Mouse (Mus musculus): ENCODE measurements at regions not wholly inside any gene's neighbourhood (a gene's known extent, or its start where the extent isn't known, plus 50 kb on each side); places are given as distances from the start of the nearest gene placed in this dataset.

DNA sequence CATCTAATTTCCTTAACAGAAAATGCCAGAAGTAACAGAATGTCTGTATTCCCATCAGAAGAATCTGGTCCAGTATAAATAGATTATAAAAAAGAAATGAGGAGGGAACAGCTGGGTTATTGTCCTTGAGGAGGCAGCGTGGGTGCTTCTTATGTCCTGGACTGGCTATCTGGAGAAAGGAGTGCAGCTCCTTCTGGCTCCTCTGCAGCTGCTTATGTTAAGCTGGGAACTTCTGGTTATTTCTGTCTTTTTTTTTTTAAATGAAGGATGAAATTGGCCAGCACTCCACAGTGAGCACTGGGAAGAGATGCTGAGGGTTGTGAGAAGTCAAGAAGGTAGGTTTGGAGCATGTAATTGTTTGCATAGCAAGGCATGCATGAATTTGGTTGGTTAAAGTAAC, 441.5 kb downstream of the Ebf1 start:
- DNase-seq (ENCODE audit: extremely low spot score, low read depth, low spot score): no peak

GRCm38 (mm10) chr11:45066592-45066991, 449.5 kb downstream of the Ebf1 start:
- DNase-seq (ENCODE audit: extremely low spot score, low read depth, low spot score): no peak

GRCm38 (mm10) chr11:45070280-45070679, 453.2 kb downstream of the Ebf1 start:
- no peak for DNase-seq (ENCODE audit: extremely low spot score, low read depth, low spot score)

DNA sequence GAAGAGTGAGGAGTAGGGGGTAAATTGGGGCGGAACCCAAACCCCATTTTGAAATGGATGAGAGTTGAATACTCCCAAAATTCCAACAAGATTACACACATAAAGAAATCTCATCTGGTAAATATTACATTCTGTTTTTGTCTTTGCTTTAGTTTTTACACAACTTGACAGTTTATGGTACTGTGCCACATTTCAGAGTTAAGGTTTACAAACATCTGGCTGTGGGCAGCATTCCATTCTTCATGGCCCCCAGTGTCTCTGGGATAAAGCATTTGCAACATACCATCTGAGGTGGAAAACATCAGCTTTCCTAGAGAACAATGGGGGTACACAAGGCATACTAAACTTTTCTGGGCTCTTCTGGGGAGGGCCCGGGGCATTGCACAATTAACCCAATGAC, 454.1 kb downstream of the Ebf1 start:
- DNase-seq (ENCODE audit: extremely low spot score, low read depth, low spot score): no peak

- no peak for DNase-seq (ENCODE audit: extremely low spot score, low read depth, low spot score)
These were observed 467.5 kb downstream of the Ebf1 start for GRCm38 (mm10) chr11:45084506-45085037.

DNA sequence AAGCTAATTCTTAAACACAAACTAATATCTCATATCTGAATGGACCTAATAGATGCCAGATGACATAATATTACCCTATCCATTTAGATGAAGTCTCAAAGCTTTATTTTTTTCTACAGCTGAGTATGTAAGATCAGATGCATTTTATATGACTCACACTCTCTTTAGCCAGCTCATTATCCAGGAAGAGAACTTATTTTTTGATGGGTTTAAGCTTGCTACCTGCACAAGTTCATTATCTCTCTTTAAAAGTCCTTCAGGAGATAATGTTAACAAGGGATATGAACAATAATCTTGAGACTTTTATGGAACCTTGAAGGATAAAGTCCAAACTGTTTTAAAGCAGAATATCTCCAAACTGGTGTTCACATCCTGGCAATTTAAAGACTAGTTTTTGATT, 468.0 kb downstream of the Ebf1 start:
- DNase-seq (ENCODE audit: extremely low spot score, low read depth, low spot score): no peak

DNA sequence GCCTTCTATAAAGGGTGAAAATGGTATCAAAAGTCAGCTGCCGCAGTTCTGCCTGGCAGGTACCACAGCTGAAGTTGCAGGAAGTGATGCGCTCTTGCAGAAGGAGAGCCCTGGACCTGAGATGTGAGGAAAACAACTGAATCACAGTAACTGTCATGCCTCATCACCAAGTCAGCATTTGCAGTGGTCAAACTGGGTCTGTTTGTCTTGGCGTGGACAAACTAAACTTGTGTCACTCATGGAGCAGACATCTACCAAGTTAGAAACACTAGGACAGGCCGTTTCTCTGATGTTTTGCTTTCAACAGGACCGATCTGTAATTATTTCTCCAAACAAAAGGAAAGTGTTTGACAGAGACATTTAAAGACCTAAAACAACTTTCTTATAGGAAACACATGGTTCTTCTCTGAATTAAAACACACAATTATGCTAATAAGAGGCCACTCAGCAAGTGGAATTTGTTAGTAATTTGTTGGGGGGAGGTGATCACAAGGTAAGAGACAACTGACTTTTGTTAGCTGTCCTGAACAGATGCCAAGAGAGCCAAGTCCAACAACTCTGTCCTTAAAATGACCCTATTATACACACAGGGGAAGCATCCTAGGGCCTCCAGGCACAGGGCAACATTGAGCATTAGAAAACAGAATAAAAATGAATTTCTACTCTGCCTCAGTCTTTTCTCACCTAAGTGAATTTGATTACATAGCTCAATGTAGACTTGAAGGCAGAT, 470.2 kb downstream of the Ebf1 start:
- no peak for DNase-seq (ENCODE audit: extremely low spot score, low read depth, low spot score)

DNA sequence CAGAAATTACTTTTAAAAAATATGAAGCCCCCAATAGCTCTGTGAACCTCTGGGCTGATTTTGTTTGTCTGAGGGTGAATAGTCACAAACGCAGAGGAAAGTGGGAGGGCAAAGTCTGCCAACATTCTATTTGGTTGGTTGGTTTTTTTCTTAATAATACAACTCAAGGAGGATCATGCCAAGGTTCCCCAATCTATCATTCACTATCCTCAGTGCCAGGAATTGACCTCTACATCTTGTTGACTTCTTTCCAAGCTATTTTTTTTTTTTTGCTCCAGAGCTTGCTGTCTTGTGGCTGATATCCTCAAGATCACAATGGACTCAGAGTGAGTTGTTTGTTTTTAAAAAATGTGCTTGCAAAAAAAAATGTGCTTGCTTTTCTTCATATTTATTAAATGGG, 471.2 kb downstream of the Ebf1 start:
- no peak for DNase-seq (ENCODE audit: extremely low spot score, low read depth, low spot score)

- DNase-seq (ENCODE audit: extremely low spot score, low read depth, low spot score): no peak
These were observed 472.4 kb downstream of the Ebf1 start for GRCm38 (mm10) chr11:45089561-45089960.

- DNase-seq (ENCODE audit: extremely low spot score, low read depth, low spot score): no peak
These were observed 486.6 kb downstream of the Ebf1 start for GRCm38 (mm10) chr11:45103498-45104336.

- DNase-seq (ENCODE audit: extremely low spot score, low read depth, low spot score): no peak
These were observed 499.6 kb downstream of the Ebf1 start for GRCm38 (mm10) chr11:45116702-45117101.

GRCm38 (mm10) chr11:45123276-45123675, 506.2 kb downstream of the Ebf1 start:
- DNase-seq (ENCODE audit: extremely low spot score, low read depth, low spot score): no peak

- DNase-seq (ENCODE audit: extremely low spot score, low read depth, low spot score): peak; percentile 47
These were observed 519.7 kb downstream of the Ebf1 start for GRCm38 (mm10) chr11:45136781-45137180.

DNA sequence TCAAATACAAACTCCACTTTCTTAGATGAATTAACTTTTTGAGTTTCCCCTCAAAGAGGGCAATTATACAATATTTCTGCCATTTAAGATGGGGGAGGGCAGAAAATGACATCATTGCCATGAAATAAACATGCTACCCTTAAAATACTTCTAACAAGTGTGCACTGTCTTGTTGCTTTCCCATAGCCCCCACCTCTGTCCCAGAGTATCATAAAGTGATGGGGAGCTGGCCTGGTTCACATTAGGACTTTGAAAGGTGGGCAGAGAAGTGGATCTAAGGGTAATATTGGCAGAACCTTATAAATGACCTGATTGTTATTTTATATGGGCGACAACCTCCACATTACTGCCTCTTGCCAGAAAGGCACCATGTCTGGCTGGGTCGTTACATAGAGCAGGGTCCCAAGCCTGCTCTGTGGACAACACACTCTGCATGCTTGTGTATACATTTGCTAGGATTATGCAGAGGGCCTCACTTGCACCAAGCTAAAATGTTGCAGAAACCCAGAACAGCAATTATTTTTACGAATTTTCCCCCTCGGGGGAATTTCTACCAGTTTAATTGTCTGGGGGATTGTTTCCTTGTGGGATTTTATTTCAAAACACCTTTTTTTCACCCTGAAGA, 521.3 kb downstream of the Ebf1 start:
- peak; percentile 16 for DNase-seq (ENCODE audit: extremely low spot score, low read depth, low spot score)

DNA sequence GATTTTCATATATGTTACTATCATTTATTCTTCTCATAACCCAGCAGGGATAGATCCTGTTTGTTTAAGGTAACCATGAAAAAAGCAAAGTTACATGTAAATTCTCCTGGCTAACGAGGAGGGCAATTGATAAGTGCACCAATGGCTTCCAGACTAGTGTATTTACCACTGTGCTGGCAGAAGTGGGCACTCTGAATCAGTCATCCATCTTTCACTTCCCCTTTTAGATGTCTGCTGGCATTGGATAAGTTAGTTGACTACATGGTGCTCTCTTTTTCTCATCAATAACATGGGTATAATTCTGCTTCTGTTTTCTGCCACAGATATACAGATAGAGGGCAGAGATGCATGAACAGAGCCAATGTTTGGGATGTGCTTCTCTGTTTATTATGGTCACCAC, 523.4 kb downstream of the Ebf1 start:
- DNase-seq (ENCODE audit: extremely low spot score, low read depth, low spot score): no peak

GRCm38 (mm10) chr11:45154070-45154469, 537.0 kb downstream of the Ebf1 start:
- DNase-seq (ENCODE audit: extremely low spot score, low read depth, low spot score): no peak

- DNase-seq (ENCODE audit: extremely low spot score, low read depth, low spot score): no peak
These were observed 537.4 kb downstream of the Ebf1 start for GRCm38 (mm10) chr11:45154497-45154896.

- no peak for DNase-seq (ENCODE audit: extremely low spot score, low read depth, low spot score)
These were observed 538.7 kb downstream of the Ebf1 start for GRCm38 (mm10) chr11:45155782-45156181.

DNA sequence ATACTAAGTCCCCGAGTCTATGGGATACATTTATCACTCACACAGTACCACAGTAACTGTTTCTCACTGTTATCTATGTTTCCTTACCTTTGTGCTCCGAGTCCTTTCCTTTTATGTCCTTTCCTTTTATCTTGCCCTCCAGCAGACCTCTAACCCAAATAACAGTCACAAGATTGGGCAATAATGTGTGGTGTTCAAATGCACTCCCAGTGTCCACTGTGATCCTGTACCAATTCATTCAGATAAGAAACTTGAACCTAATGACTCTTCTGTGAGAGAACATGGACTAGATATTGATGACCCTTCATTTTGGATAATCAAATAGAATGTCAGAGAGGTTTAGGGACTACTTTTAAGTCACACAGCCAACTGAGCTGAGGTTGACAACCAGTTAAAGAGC, 541.2 kb downstream of the Ebf1 start:
- no peak for DNase-seq (ENCODE audit: extremely low spot score, low read depth, low spot score)

DNA sequence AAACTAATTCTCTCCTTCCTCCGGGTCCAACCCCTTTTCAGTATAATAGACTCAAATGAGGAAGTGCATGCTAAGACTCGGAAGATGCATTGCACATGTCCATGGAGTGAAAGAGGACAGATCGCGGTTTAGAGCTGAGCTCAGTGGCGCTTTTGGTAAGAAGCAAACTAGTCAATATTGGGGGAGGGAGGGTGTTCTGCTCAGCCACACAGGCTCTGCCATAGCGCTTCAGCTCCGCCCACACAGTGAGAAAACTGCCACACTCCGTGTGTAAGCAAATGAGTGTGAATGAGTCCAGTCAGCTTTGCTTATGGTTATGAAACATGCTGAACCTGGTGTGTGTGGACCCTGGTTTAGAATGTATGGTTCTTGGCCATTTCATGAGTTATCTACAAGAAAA, 543.8 kb downstream of the Ebf1 start:
- DNase-seq (ENCODE audit: extremely low spot score, low read depth, low spot score): no peak

DNA sequence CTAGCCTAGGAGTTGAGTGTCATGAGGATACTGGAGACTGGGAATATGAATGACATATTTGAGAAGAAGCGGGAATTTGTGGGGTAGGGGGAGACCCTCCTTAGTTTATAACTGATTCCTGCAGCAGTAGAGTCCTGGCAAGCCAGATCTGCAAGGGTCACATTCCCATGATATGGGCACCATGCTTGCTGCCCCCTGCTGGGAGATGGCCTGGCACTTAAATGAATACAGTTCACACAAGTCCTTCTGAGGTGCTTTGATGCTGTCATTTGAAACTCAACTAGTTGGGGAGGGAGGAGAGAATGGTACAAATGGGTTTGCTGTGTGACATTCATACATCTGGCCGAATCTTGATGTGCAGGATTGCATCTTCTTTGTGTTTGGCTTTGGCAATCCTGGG, 556.4 kb downstream of the Ebf1 start:
- no peak for DNase-seq (ENCODE audit: extremely low spot score, low read depth, low spot score)

- DNase-seq (ENCODE audit: extremely low spot score, low read depth, low spot score): no peak
These were observed 557.0 kb downstream of the Ebf1 start for GRCm38 (mm10) chr11:45174071-45174470.
